Mouse (Mus musculus): Measurements from ENCODE around the gene Dus1l.
"Not testable (repeated sequence)": the region's sequence is repeated elsewhere in the genome, so short reads cannot be mapped to it uniquely, and the experiment has no call there.

Dus1l gene

GRCm38 (mm10) chr11:120789810-120790209 lies 6.4 kb downstream of the Dus1l start:
- TF ChIP-seq NANOG (IDR thresholded peaks at IDR 0.05; ENCODE audit: borderline replicate concordance, low read length) (no peak), POU5F1 (IDR thresholded peaks at IDR 0.05; ENCODE audit: borderline replicate concordance, low read length) (no peak), CTCF (conservative IDR thresholded peaks at IDR 0.05; ENCODE audit: low read length) (no peak)
- no peak overlapping the region for H3K4me3 ChIP-seq (replicated peaks; ENCODE audit: low read length)
- H3K36me3 ChIP-seq (ENCODE audit: insufficient read depth, low read length), result peaks cover 96% of the 10 kb centered on the region
- H3K4me1 ChIP-seq (replicated peaks; ENCODE audit: low read depth, low read length), result peaks cover 48% of the 10 kb centered on the region
- H3K27me3 ChIP-seq (ENCODE audit: insufficient read depth, low read length), result no peaks in the 10 kb centered on the region
- H3K9me3 ChIP-seq (ENCODE audit: low read length), result no peaks in the 10 kb centered on the region

GRCm38 (mm10) chr11:120789355-120789754 lies 6.8 kb downstream of the Dus1l start:
- Histone ChIP-seq H3K9me3 (ENCODE audit: low read length) (no peaks in the 10 kb centered on the region), H3K4me3 (replicated peaks; ENCODE audit: low read length) (no peak overlapping the region), H3K36me3 (ENCODE audit: insufficient read depth, low read length) (peaks cover 92% of the 10 kb centered on the region), H3K4me1 (replicated peaks; ENCODE audit: low read depth, low read length) (peaks cover 45% of the 10 kb centered on the region), H3K27me3 (ENCODE audit: insufficient read depth, low read length) (no peaks in the 10 kb centered on the region)
- TF ChIP-seq CTCF (conservative IDR thresholded peaks at IDR 0.05; ENCODE audit: low read length) (no peak), POU5F1 (IDR thresholded peaks at IDR 0.05; ENCODE audit: borderline replicate concordance, low read length) (no peak), NANOG (IDR thresholded peaks at IDR 0.05; ENCODE audit: borderline replicate concordance, low read length) (no peak)

GRCm38 (mm10) chr11:120788460-120788859 lies 7.7 kb downstream of the Dus1l start:
- Histone ChIP-seq H3K4me1 (replicated peaks; ENCODE audit: low read depth, low read length) (peaks cover 38% of the 10 kb centered on the region), H3K36me3 (ENCODE audit: insufficient read depth, low read length) (peaks cover 83% of the 10 kb centered on the region)
- not testable (repeated sequence) for H3K27me3 ChIP-seq (ENCODE audit: insufficient read depth, low read length); H3K9me3 ChIP-seq (ENCODE audit: low read length); H3K4me3 ChIP-seq (replicated peaks; ENCODE audit: low read length)

GRCm38 (mm10) chr11:120785145-120785544 lies 11.1 kb downstream of the Dus1l start:
- Histone ChIP-seq H3K9me3 (ENCODE audit: low read length) (no peaks in the 10 kb centered on the region), H3K4me3 (replicated peaks; ENCODE audit: low read length) (peak overlapping the region; percentile 95), H3K36me3 (ENCODE audit: insufficient read depth, low read length) (peaks cover 77% of the 10 kb centered on the region), H3K27me3 (ENCODE audit: insufficient read depth, low read length) (no peaks in the 10 kb centered on the region), H3K4me1 (replicated peaks; ENCODE audit: low read depth, low read length) (peaks cover 62% of the 10 kb centered on the region)
- TF ChIP-seq CTCF (conservative IDR thresholded peaks at IDR 0.05; ENCODE audit: low read length), result no peak
- no peak for TF ChIP-seq POU5F1 (IDR thresholded peaks at IDR 0.05; ENCODE audit: borderline replicate concordance, low read length)
- no peak for TF ChIP-seq NANOG (IDR thresholded peaks at IDR 0.05; ENCODE audit: borderline replicate concordance, low read length)

GRCm38 (mm10) chr11:120784064-120784791 lies 12.0 kb downstream of the Dus1l start, which contains the start of the genes Rfng and Gps1:
TSS of gene Rfng (minus strand) at chr11:120784207.
TSS of gene Gps1 (plus strand) at chr11:120784272.
- no peaks in the 10 kb centered on the region for H3K9me3 ChIP-seq (ENCODE audit: low read length)
- H3K36me3 ChIP-seq (ENCODE audit: insufficient read depth, low read length), result peaks cover 68% of the 10 kb centered on the region
- TF ChIP-seq POU5F1 (IDR thresholded peaks at IDR 0.05; ENCODE audit: borderline replicate concordance, low read length) (no peak), NANOG (IDR thresholded peaks at IDR 0.05; ENCODE audit: borderline replicate concordance, low read length) (no peak), CTCF (conservative IDR thresholded peaks at IDR 0.05; ENCODE audit: low read length) (no peak)
- H3K4me1 ChIP-seq (replicated peaks; ENCODE audit: low read depth, low read length), result peaks cover 71% of the 10 kb centered on the region
- H3K4me3 ChIP-seq (replicated peaks; ENCODE audit: low read length), result peak within 1 kb of the TSS; percentile 95
- H3K27me3 ChIP-seq (ENCODE audit: insufficient read depth, low read length), result no peaks in the 10 kb centered on the region

- no peak for TF ChIP-seq POU5F1 (IDR thresholded peaks at IDR 0.05; ENCODE audit: borderline replicate concordance, low read length)
- TF ChIP-seq CTCF (conservative IDR thresholded peaks at IDR 0.05; ENCODE audit: low read length), result no peak
- TF ChIP-seq NANOG (IDR thresholded peaks at IDR 0.05; ENCODE audit: borderline replicate concordance, low read length), result no peak
- no peaks in the 10 kb centered on the region for H3K27me3 ChIP-seq (ENCODE audit: insufficient read depth, low read length)
Measured at GRCm38 (mm10) chr11:120783426-120784063, 12.7 kb downstream of the Dus1l start.

GRCm38 (mm10) chr11:120781361-120781760 lies 14.8 kb downstream of the Dus1l start:
- Histone ChIP-seq H3K36me3 (ENCODE audit: insufficient read depth, low read length) (peaks cover 48% of the 10 kb centered on the region), H3K4me1 (replicated peaks; ENCODE audit: low read depth, low read length) (peaks cover 87% of the 10 kb centered on the region), H3K4me3 (replicated peaks; ENCODE audit: low read length) (0 out of 2 replicates have a peak overlapping the region, but pooled peaks have one; percentile 95)
- H3K27me3 ChIP-seq (ENCODE audit: insufficient read depth, low read length); H3K9me3 ChIP-seq (ENCODE audit: low read length): not testable (repeated sequence)

More at GRCm38 (mm10) chr11:120783426-120784063, 12.7 kb downstream of the Dus1l start:
- peaks cover 78% of the 10 kb centered on the region for H3K4me1 ChIP-seq (replicated peaks; ENCODE audit: low read depth, low read length)
- peak overlapping the region; percentile 95 for H3K4me3 ChIP-seq (replicated peaks; ENCODE audit: low read length)
- H3K9me3 ChIP-seq (ENCODE audit: low read length), result no peaks in the 10 kb centered on the region
- H3K36me3 ChIP-seq (ENCODE audit: insufficient read depth, low read length), result peaks cover 67% of the 10 kb centered on the region

GRCm38 (mm10) chr11:120779876-120780275 lies 16.3 kb downstream of the Dus1l start:
- peak overlapping the region; percentile 46 for H3K4me3 ChIP-seq (replicated peaks; ENCODE audit: low read length)
- TF ChIP-seq CTCF (conservative IDR thresholded peaks at IDR 0.05; ENCODE audit: low read length) (no peak), POU5F1 (IDR thresholded peaks at IDR 0.05; ENCODE audit: borderline replicate concordance, low read length) (no peak), NANOG (IDR thresholded peaks at IDR 0.05; ENCODE audit: borderline replicate concordance, low read length) (no peak)
- H3K27me3 ChIP-seq (ENCODE audit: insufficient read depth, low read length), result no peaks in the 10 kb centered on the region

More at GRCm38 (mm10) chr11:120779876-120780275, 16.3 kb downstream of the Dus1l start:
- Histone ChIP-seq H3K4me1 (replicated peaks; ENCODE audit: low read depth, low read length) (peaks cover 82% of the 10 kb centered on the region), H3K36me3 (ENCODE audit: insufficient read depth, low read length) (peaks cover 35% of the 10 kb centered on the region), H3K9me3 (ENCODE audit: low read length) (no peaks in the 10 kb centered on the region)

Measured in E14TG2a.4 (cell line).